Mouse (Mus musculus): ENCODE measurements at regions not wholly inside any gene's neighbourhood (a gene's known extent, or its start where the extent isn't known, plus 50 kb on each side); places are given as distances from the start of the nearest gene placed in this dataset.
"Not testable (repeated sequence)": the region's sequence is repeated elsewhere in the genome, so short reads cannot be mapped to it uniquely, and the experiment has no call there.

DNA sequence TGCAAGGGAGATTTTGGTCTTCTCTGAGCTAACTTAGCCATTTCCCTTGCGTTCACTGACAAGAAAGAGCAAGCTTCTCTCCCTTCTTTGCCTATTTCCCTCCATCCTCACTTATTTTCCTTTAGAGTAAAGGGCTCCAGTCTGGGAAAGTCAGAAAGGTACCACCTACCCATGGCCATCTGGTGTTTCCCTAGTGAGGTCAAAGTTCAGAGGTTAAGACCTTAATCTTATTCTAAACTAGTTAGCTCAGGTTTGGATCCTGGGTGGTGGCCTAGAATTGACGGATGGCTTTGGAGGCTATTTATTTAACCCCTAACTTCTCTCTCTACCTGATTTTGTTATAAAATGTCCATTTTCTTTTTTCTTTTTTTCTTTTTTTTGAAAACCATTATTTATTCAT is 472.6 kb upstream of the Sall1 start:
- no peak for DNase-seq

DNA sequence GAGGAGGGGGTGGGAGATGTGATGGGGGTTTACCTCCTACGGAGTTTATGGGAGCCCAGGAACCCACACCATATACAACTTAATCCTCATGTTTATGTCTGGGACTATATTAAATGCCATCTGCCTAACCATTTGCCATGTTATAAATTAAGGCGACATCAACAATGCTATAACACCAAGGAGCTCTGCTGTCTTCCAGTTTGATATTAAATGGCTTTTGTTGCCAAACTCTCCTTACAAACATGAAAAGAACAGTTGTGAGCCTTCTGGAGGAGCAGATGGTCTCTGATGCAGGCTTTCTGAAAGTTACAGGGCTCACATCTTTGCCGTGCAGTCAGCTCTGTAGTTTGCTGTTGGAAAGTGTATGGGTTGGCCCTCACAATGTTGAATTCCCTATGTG is 470.3 kb upstream of the Sall1 start:
- no peak for DNase-seq

DNA sequence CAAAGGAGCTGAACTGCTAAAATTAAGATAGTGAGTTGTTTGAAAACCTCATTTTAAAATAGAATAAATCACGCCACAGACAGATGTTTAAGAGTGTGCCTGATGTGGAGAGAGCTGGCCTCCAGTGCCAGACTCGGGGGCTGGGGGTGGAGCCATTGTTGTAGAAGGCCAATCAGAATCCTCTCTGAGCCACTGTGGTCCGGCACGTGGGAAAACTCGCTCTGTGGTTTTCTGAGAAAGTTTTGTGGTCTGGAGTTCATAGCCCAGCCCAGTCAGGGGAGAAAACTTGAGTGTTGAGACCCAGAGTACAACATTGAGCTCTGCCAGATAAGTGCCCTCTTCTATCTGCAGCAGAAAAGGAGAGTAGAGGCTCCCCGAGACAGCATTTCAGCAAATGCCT is 463.7 kb upstream of the Sall1 start:
- no peak for DNase-seq

DNA sequence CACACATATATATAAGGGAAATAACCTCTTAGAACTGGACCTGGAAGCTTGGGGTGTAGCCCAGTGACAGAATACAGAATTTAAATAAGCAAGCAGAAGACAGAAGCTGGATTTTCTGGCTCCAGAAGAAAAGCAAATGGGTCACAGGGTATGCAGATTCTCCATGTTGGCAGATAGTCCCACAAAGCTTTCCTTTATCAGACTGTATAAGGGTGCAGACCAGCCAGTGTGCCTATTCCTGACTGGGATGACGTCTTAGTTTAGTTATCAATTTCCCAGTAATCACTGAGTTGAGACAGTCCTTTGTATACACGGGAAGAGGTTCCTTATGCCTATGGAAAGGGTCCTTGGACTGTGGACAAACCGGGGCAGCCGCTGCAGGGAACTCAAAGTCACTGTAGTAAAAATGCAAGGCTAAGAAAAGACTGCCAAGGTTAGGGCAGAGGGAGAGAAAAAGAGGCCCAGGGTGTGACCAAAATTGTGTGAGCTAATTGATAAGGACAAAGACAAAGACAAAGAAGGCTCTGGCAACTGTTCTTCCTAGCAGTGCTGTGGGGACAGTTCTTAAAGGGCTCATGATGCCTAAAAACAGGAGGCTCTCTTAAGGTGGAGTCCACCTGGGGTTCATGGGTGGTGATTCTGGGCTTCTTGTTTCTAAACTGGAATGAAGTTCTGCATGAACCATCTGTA is 459.7 kb upstream of the Sall1 start:
- DNase-seq: no peak

DNA sequence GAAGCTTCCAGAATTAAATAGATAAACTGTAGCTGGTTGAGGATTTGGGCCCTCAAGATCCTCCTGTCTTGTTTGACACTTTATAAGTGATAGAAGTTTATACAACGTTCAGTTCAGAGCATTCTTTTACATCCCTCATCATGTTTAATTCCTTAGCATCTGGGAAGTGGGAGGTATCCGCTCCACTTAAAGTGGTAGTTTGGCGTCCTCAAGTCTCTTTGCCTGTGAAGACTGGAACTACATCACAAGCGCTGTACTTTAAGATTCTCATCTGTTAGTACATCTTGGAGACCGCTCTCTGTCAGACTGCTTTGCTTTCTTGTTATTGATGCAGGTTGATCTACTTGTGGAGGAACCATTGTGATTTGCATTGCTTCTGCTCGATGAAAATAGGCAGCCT is 459.1 kb upstream of the Sall1 start:
- DNase-seq: no peak

DNA sequence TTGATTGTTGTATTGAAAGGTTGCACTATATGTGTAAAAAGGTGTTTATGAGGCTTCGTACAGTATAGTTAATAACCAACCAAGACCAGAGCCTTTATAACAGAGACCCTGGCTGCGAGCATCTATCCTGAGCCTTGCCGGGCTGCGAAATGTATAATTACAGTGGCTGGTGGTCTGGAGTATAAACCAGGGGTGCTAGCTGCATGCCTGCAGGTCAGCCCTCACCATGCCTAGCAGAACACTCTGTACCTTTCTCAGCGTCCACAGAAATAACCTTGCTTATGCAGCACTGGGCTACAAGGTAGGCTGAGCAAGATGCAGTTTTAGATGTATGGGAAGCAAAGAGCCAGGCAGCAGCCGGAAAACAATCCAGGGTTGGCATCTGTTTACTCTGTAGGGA is 457.8 kb upstream of the Sall1 start:
- DNase-seq: no peak

DNA sequence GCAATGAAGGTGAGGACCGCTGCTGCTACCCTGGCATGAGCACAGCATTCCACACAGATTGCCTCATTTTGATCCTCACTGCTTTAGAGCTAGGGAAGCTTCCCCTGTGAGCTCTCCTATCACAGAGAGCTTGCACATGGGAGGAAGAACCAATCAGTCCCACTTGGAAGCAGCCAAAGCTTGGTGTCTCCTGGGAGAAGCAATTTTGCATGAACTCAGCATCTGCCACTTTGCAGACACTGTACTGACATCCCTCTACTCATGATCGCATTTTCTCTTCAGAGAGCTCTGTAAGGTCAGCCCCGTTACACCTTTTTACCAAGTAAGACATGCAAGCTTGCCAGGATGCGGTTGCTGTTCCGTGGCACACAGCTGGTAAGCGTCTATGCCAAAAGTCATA is 455.9 kb upstream of the Sall1 start:
- DNase-seq: peak; percentile 7 to 10

DNA sequence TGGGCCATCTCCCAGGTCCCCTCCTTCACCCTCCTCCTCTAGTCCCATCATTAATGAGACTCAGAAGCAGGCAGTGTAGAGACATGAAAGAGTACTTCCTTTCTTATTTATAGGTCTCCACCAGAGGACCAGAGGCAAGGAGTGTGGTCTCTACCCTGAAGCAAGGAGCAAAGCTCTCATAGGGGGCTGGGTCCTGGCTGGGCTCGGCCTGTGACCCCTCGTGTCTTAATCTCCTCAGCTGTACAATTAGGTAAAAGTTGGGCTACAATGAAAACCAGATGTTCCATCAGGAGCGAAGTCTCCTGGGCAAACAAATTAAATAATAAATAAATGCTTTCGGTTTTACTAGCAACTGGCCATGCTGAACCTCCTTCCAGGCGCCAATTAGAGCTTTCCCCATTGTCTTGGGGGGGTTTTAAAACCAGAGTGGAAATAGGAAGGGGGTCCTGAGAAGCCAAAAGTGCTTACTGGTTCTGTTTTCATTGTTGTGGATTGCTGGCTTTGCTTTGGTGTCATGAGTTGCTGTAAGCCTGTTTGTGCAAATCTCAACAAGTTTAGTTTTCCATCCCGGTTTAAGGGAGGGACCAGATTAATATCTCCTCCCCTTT is 454.2 kb upstream of the Sall1 start:
- DNase-seq: no peak

DNA sequence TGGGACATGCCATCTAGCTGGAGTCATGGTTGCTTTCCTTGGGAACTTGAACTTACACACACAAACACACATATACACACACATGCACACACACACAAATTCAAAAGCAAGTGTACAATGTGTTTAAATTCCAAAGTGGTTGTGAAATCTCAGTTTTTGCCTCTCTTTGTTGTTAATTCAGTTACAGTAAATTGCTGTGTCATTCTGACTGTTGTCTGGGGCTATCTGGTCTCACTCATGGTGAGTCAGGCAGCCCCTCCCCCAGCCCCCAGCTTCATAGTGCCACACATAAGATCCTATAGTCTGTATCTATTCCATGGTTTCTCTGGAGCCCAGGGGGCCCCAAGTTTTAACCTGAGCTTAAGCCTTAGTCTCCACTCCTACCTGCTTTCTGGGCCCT is 448.4 kb upstream of the Sall1 start:
- no peak for DNase-seq

DNA sequence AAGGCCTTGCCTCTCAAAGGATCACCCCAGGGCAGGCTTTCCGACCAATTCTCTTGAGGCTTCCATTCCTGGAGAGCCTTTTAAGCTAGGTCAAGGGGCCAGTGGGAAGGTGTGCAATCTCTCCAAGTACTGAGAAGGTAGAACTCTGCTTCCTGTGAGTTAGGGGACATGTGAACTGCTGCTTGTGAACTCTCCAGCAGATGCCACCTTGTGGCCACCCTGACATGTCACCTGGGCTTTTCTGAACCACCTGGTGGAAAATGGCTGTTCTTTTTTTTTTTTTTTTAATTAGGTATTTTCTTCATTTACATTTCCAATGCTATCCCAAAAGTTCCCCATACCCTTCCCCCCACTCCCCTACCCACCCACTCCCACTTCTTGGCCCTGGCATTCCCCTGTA is 438.5 kb upstream of the Sall1 start:
- not testable (repeated sequence) for DNase-seq

DNA sequence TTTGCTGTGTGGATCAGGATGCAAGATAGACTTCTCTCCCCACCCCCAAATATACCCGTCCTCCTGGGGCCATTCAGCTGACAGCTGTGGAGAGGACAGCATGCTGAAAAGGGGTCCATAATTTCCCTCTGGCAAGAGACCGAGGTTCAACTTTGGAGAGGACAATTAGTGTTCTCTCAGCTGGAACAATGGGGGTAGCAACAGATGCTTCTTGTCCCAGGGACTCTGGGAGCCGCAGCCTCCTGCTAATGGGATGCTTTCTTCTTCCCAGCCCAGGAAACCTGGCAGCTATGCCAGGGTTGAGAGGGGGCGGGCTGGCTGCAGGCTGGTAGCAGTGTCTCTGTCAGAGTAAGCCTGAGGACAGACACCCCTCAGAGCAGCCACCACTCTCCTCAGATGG is 433.0 kb upstream of the Sall1 start:
- DNase-seq: peak in 1 of 2 experiments; percentile 26

DNA sequence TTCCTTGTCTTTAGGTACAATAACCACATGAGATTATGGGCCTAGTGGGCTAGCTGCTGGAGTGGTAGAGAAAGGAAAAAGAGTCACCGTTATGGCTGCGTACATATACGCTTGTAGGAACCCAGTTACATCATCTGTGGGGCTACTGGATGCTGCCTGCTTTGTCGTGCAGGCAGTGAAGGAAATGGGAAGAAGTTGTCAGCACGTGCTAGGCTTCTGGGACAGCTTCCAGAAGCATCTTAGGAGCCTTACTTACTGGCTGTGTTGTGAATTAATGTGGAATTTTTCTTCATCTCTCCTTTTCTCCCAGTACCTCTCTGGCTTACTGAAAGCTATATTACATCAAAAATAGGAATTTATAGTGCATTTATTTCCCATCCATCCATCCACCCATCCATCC is 427.2 kb upstream of the Sall1 start:
- DNase-seq: no peak

DNA sequence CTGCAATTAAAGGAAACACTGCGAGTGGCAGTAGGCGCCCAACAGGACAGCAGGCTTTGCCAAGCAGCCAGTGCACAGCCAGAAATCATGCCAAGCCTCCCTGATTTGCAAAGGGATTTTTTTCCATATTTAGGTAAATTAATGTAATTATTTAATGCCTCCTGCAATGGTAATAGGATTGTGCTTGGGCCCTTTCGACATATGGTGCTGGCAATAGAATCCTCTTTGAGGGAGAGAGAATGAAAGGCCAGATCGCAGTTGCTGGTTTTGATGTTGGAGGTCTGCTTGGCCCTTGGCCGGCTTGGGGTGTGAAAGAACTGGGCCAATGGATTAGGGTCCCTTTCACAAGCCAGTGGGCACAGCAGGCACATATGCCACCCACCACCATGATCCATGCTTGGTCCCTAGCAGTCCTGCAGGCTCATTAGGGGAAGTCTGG is 424.8 kb upstream of the Sall1 start:
- DNase-seq: peak; percentile 79 to 85

DNA sequence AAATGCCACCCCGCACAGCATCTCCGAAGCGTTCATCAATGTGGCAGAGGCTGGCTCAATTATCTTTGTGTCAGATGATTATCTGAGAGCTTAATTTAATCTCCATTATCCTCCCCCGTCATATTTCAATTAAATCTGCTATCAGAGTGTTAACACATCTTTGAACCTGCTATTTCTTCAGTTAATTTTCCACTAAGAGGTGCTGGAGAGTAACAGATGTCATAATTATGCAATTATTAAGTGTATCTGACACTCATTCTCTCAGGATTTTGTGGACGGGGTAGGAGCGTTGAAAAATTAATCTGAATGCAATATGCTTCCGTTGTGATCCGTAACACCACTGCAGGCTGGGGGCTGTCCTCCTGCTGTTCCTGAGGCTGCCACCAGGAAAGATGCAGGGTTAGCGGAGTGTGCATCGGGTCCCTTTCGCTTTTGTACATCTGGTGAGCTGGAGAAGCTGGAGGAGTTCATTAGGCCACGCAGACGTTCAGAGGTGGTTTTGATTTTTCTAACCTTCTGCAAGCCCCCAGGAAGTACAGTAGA is 421.3 kb upstream of the Sall1 start:
- DNase-seq: no peak

DNA sequence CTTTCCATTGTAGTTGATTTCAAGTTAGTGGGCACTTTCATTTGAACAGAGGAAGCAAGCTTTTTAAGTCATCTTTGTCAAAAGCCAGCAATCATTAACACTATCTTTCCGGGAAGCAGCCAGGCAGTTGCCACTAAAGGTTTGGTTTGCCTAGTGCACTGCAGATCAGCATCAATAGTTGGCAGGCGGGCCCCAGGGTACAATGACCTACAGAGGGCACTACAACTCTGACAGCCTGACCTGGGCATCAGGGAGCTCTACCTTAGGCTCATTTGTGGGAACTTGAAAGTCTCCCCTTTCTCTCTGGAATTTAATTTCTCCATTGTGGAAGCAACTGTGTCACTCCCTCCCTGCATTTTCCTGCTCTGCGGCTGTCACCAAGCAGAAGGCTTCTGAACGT is 412.6 kb upstream of the Sall1 start:
- no peak for DNase-seq

DNA sequence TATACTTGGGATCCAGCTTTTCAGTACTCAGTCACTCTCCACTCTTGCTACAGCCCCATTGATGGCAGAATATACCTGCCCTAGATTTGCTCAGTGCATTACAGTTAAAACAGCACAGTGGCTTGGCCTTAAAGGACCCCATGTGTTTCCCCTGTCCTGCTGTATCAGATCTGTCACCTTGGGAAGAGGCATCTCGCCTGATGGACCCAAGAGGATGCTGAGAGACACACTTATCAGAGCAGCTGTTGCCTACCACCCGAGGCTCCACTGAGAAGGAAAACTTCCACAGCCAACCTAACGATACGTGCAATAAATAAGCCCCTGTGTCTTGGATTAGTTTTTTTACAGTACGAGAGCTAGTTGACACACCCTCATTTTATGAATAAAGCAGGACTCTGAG is 411.8 kb upstream of the Sall1 start:
- DNase-seq: no peak

DNA sequence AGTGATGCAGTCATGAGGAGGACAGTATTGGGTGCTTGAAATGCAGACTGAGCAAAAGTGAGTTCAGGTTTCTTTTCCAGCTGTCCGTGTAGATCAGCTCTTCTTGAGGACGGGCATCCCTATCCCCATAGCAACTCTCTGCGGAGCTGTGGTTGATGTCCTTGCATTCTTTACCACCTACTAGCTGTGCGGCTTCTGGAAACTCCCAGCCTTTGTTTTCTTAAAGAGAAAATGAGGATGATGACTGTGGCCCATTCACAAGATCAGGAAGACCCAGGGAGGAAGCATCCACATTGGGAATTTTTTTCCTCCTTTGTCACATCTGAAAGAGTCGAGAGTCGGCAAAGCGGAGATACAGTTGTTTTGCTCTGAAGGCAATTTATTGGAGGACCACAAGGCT is 410.2 kb upstream of the Sall1 start:
- DNase-seq: no peak

DNA sequence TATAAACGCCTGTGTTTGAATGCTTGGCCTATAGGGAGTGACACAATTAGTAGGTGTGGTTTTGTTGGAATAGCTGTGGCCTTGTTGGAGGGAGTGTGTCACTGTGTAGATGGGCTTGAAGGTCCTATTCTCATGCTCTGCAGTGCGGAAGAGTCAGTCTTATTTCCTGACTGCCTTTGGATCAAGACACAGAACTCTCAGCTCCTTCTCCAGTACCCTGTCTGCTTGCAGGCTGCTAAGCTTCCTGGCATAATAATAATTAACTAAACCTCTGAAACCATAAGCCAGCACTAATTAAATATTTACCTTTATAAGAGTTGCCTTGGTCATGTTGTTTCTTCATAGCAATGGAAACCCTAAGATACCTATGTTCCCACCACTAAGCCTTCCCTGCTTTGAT is 409.8 kb upstream of the Sall1 start:
- DNase-seq: no peak

DNA sequence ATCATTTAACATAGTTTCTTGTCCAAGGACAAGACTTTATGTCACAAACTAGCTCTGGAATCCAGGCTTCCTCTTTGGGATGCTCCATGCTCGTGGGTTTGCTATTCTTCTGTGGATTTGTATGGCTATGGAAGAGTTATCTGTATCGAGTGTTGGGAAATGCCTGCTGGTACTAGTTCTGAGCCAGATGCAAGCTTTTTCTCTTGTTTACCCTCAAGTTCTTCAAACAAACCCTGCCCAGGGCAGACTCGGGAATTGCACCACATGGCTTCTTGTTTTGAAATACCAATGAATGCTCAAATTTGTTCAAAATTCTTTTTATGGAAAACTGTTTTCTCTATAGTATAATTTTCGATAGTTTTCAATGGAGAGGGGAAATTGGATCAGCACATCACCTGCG is 400.5 kb upstream of the Sall1 start:
- DNase-seq: no peak

DNA sequence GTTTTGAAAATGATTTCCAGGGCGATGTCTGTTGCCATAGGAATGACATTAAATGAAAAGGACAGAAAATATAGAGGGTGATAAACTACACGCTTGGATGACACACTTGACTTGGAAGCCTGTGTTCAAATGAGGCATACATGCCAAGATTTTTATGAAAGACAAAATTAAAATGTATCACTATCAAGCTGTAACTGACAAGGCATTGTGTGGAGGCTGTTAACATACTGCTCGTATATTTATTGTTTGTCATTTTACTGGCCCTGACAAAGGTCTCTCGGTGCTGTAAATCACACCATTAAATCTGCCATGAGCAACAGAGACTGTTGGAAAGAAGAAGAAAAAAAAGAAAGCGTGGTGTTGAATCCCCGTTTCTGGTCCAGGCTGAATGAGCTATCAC is 395.3 kb upstream of the Sall1 start:
- DNase-seq: no peak

DNA sequence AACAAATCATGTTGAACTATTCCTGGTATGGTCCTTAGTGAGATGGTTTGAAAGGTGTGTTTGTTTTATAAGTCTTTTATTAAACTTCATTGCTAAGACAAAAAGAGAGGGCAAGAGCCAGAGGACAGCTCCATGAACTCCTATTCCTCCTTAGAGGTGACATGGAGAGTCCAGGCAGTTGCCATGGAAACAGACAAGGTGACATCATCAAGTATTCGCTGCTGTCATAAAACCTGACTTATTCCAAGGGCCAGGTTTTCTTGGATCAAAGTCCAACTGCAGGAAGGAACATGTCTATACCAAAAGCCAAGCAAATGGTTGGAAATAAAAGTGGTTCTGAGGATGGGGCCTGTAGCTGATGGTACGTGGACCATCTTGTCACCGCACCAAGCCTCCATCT is 383.0 kb upstream of the Sall1 start:
- DNase-seq: no peak

DNA sequence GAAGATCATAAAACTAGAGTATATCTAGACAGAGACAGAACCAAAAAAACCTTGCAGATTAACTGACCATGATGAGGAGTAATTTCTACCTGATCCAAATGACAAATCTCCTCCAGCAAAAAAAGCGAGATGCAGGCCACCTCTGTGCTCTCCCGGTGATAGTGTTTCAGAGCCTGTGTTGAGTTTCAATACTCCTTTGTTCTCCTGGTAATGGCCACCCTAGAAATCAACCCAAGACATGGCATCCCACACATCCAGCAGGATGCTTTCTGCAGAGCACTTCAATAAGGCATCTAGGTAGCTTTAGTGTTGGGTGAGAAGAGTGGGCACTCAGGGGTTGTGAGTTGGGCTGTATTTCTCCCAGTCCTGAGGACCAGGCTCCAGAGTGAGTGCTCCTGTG is 371.3 kb upstream of the Sall1 start:
- no peak for DNase-seq

DNA sequence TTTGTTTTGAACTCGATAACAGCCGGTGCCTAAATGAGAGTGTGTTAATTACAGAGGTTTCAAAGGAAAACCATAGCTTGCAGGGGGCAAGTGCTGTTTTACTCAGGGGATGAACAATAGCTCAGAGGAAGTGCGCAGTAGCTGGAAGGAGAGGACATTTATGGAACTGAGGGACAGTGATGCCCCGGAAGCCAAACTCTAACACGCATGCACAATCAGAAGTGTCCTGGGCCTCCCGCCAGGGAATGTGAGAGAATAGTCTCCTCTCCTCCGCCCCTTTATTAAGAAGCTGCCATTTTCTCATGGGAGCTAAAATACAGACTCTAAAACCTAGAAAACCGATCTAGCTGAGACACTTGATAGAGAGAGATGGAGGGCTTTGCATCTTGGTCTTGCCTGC is 368.5 kb upstream of the Sall1 start:
- peak in 1 of 2 experiments; percentile 7 for DNase-seq

DNA sequence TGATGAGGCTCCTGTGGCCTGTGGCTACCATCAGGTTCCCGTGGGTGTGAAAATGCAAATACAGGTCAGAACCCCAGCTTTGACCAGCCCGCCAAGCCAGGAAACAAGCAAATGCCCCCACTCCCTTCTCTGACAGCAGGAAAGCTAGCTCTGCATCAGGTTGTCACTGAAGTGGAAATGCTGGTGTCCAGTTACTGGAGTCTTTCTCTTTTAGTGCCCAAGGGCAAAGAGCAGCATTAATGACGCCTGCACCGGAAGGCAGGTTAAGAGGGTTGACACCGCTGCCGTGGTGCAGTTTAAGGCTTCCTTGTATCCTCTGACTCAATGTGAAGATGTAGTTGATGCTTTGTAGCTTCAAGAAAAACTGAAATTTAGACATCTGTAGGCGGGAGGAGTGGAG is 368.1 kb upstream of the Sall1 start:
- no peak for DNase-seq

DNA sequence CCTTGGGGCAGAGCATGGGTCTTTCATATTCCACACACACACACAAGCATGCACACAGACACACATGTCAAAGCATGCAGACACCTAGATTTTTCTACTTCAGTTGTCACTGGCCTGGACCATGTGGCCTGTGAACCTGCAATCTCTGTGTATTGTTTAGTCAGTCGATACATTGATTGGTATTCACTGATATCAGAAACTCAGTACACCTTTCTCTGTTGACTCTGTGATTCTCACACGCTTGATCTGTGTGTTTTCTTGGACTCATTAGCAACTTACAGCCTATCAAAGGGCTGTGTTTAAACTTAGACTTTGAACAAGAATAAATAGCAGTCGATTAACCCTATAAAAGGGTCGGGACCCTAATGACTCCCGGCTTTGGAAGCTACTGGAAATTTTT is 362.7 kb upstream of the Sall1 start:
- DNase-seq: no peak
